Mouse (Mus musculus): ENCODE results near the gene Gfm1. TPM values are rescaled to one million over a fixed set of nuclear protein-coding genes. Genes with fewer than 3 reads are reported as not detected.
A peak's percentile ranks its signal among the peaks of the same experiment; 100 is the strongest.

Gene Gfm1
- total and polyA plus RNA-seq, 3 experiments = 22.6 to 117 (median 103) TPM

- no peak for DNase-seq
These were observed 66.4 kb downstream of the Gfm1 start for GRCm38 (mm10) chr3:67496310-67496709.

GRCm38 (mm10) chr3:67497998-67498397, 68.1 kb downstream of the Gfm1 start:
- no peak for DNase-seq

DNA sequence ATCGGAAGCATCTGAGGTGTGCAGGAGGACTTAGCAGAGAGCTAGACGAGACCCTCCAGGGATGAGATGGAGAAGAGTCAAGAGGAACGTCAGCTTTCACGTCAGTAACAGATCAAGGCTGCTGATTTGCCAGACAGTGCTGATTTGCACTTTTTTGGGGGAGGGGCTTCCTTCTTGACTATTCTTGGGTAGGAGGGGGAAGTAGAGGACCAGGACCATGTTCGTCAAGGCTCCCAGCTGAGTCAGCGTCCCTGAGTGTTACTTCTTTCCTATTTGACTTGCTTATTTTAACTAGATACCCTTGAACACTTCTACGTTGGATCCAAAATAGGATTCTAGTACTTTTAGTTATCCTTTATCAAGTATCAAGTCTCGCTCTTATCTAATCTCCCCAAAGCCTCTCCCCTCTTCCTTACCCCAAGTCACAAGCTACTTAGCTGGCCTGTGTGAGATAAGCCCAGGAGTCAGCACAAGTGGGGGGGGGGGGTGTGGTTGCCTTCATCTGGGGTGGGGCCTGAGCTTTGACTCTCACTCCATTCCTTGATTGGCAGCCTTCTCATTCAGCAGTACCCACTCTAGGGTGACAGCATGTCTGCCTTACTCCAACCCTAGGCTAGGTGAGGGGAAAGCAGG, 69.0 kb downstream of the Gfm1 start:
- DNase-seq = no peak

DNA sequence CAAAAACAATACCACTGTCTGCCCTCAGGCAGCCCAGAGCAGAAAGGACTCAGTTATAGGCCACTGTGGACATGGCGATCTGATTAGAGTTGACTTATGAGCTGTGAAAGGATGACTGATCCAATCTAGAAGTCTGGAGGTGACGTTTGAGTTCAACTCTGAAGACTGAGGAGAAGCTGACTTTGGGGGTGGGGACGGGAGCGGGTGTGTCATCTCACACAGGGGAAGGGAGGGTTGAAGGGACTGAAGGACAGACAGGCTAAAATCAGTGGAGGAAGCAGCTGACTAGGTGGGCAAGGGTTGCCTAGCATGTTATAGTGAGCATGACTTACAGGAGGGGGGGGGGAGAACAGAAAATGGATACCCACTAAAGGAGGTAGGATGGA, 69.5 kb downstream of the Gfm1 start:
- DNase-seq = no peak

- no peak for DNase-seq
These were observed 74.0 kb downstream of the Gfm1 start for GRCm38 (mm10) chr3:67503878-67504277.

GRCm38 (mm10) chr3:67505286-67505685, 75.4 kb downstream of the Gfm1 start:
- DNase-seq = no peak

GRCm38 (mm10) chr3:67508216-67508892, 78.5 kb downstream of the Gfm1 start:
- DNase-seq = no peak

GRCm38 (mm10) chr3:67512807-67513206, 82.9 kb downstream of the Gfm1 start:
- peak; percentile 65 for DNase-seq

GRCm38 (mm10) chr3:67514801-67515273, 84.9 kb downstream of the Gfm1 start:
- DNase-seq = peak; percentile 28

- DNase-seq = peak; percentile 37
These were observed 85.4 kb downstream of the Gfm1 start, which contains the start of gene Rarres1 for GRCm38 (mm10) chr3:67515274-67515801. Rarres1 (minus strand) TSS chr3:67515523.

DNA sequence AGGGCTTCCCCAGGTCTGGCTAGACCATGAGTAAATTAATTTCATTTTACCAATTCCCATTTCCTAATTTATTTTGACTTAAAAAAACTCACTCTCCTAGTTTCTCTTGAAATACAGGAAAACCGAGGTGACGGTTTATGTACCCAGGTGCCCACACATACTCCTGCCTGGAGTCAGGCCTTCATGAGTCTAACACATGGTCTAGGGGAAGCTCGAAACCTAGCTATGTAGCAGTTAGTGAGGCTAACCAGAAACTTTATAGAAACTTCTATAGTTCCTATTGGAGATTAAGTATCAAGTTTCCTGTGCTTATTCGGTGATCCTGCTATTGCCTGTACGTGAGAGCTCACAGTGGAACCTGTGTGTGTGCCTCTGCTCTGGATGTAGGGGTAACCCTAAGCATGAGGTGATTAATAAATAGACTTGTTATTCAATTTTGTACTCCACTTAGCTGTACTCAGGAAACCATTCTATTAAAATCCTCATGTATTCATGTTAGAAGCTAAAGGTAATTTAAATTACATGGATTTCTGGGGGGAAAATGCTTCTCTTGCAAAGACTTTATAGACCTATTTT, 90.8 kb downstream of the Gfm1 start:
- no peak for DNase-seq

DNA sequence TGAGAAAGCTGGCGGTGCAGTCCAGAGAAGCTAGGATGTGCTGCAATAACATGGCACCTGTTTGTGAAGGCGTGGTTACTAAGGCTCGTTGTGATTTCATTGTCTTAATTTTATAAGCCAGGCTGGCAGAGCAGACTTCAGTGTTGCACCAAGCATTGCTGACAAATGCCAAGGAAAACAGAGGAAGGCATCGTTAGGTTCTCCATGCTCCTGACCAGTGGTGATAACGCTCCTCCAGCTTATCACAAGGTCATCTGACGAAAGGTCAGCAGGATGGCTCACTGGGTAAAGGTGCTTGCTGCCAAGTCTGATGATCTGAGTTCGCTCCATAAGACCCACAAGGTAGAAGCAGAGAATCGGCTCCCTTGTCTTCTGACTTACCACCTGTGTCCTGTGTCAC, 92.8 kb downstream of the Gfm1 start:
- peak; percentile 13 for DNase-seq

DNA sequence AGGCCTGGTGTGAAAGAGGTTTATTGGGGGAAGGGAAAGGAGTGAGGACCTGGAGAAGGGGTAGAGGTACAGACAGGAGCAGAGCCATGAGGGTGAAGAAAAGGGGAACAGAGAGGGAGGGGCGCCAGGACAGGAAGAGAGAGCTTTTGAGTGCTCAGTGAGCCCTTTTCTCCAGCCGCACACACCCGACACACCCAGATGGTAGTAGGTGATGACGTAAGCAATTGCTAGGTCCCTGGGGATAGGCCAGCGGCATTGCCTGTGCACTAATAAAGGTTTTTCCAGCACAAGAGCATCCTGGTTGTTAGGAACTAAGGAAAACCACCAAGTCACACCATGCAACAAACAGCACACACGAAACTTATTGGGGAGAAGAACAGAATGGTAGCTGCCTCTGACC, 94.9 kb downstream of the Gfm1 start:
- no peak for DNase-seq

Other genes starting within 250 kb of the Gfm1 start
- gene Mlf1, start 56.0 kb upstream of the Gfm1 start, total RNA-seq (2021) = 1 to 10 TPM; 2.5 to 4.0 TPM
- 0.38 and 0.71 TPM in 2 replicates for gene Mlf1, start 56.0 kb upstream of the Gfm1 start, polyA plus RNA-seq (2012; rRNA removed)
- not detected for gene Gm17402, start 54.9 kb upstream of the Gfm1 start, total RNA-seq (2021)
- gene Gm17402, start 54.9 kb upstream of the Gfm1 start, polyA plus RNA-seq (2012; rRNA removed) = not detected in 2 replicates
- gene Lxn, start 33.8 kb downstream of the Gfm1 start, total RNA-seq (2021) = 10 to 100 TPM in 1 of 2 experiments, 1 to 10 TPM in 1; 7.3 to 16.3 TPM
- 52.1 and 66.8 TPM in 2 replicates for gene Lxn, start 33.8 kb downstream of the Gfm1 start, polyA plus RNA-seq (2012; rRNA removed)
- under 1 TPM; 0.20 to 0.93 TPM for gene Rarres1, start 85.4 kb downstream of the Gfm1 start, total RNA-seq (2021)
- gene Rarres1, start 85.4 kb downstream of the Gfm1 start, polyA plus RNA-seq (2012; rRNA removed) = 2.1 and 5.4 TPM in 2 replicates
- 10 to 100 TPM; 52.3 to 62.6 TPM for gene Mfsd1, start 152.6 kb downstream of the Gfm1 start, total RNA-seq (2021)
- gene Mfsd1, start 152.6 kb downstream of the Gfm1 start, polyA plus RNA-seq (2012; rRNA removed) = 67.8 and 70.8 TPM in 2 replicates

All from adrenal gland, adult 2 months (tissue).